Mouse (Mus musculus) kidney, adult 8-10 months (tissue): ENCODE results near the gene Tnr.

ENCODE experiments used
- DNase-seq, 2 experiments: peaks; one replicate each; pipeline ENCODE4 v3.0.0; 2022

Gene Tnr

GRCm38 (mm10) chr1:159980355-159980754, 456.8 kb downstream of the Tnr start:
- DNase-seq = peak in 1 of 2 experiments; percentile 41
